Mouse (Mus musculus) layer of hippocampus, adult 18-20 months (tissue): ENCODE results near the gene 0610030E20Rik. TPM values are rescaled to one million over a fixed set of nuclear protein-coding genes. Genes with fewer than 3 reads are reported as not detected.

Experiments
- DNase-seq, 2 experiments: peaks; one replicate each; pipeline ENCODE4 v3.0.0; 2022; ENCODE audit warnings: low spot score in 2 of 2
- long read RNA-seq: library from polyadenylated mRNA; stranded (forward); transcript quantifications from one replicate; pipeline ENCODE4 v2.0.0, GENCODE M21; 2021
- total RNA-seq, 2 experiments: library from RNA; stranded (reverse); gene quantifications; 2 replicates each; pipeline ENCODE4 v1.2.3; 2021

0610030E20Rik gene
- total RNA-seq: 10 to 100 TPM; 17.0 to 17.9 TPM
- long read RNA-seq, full-length matches to known transcripts: 17 of 20 reads
- long read RNA-seq, partial matches to known transcripts: 1 of 20 reads
- long read RNA-seq, other reads (novel, unspliced or antisense): 2 of 20 reads

DNA sequence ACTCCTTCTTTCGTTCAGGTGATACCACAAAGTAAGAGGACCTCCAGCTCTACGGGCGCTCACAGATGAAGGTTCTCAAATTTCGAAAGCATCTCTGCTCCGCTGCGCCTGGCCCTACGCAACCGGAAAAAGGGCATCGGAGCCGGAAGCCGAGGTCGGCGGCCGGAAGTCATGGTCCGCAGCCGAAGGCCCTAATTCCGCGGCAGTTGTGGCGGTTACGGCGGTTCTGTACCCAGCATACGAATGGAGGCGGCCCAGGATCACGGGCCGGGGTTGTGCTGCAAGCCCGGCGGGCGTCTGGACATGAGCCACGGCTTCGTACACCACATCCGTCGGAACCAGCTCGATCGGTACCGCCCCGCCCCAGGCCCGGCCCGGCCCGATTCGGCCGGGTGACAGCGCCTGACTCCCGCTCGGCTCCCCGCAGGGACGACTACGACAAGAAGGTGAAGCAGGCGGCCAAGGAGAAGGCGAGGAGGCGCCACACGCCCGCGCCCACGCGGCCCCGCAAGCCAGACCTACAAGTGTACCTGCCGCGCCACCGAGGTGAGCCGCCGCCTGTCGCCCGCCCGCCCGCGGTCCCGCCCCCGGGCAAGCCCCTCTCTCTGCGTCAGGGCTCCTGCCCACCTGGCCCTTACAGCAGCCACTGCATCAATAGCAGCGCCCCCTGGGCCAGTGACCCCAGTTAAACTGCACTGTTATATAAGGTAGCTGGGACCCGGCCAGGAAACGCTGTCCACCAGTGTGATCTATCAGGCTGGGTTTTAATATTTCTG lies at the start of gene 0610030E20Rik:
Gene 0610030E20Rik (plus strand): TSS at position 152 of the 776 bp plus-strand sequence.
- peak; percentile 69 to 83 for DNase-seq

DNA sequence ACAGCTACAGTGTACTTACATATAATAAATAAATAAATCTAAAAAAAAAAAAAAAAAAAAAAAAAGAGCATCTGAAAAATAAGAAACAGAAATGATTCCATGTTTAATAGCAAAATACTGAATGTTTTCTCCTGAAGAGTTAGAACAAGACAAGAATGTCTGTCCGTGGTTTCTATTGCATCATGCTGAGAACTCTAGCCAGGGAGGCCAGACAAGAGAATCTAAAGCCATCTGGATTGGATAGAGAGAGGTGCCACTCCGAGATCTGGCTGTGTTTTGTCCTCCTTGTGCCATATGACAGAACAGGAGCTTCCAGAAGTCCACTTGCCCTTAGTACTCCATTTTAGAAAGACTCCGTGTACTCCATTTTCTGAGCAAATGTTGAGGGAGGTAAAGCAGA lies 49.3 kb upstream of the 0610030E20Rik start:
- no peak for DNase-seq

DNA sequence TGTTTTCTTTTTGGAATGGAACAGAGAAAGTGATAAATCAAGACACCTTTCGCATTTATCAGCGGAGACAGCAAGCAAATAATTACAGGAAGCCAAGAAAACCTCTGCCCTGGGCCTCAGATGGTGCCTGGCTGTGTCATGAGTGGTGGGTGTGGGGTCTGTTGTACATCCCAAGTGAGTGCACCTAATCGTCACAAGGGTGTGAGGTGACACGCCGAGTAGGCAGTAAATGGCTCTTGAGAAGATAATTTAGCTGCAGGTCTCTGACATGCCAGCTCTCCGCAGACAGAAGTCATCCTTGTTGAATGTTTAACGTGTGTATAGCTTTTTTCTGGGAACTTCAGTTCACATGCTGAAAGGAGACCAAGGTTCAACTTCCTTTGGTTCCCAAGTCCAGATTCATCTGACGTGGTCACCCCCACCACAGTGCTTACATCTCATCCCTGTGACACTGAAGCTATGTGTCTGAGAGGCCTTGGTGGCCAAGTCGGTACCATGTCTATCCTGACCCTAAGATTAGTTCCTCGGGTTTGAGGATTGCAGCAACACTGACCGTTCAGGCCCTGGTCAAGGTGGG lies 44.7 kb upstream of the 0610030E20Rik start:
- DNase-seq: no peak

DNA sequence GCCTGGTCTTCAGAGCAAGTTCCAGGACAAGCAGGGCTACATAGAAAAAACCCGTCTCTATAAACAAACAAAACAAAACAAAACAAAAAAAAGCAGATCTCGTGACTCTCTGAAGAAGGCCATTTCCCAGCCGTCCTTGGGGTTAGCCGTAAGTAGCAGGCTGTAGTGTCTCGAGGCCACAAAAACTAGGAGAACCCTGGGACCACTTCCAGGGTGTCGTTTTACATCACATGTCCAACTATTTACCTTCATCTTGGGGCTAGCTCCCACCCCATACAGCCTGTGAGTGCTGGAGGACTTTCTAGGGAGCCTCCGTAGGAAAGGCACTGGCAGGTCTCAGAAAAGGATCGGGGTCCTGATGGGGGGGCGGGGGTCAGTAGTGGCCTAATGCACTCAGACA lies 43.6 kb upstream of the 0610030E20Rik start:
- DNase-seq: no peak

DNA sequence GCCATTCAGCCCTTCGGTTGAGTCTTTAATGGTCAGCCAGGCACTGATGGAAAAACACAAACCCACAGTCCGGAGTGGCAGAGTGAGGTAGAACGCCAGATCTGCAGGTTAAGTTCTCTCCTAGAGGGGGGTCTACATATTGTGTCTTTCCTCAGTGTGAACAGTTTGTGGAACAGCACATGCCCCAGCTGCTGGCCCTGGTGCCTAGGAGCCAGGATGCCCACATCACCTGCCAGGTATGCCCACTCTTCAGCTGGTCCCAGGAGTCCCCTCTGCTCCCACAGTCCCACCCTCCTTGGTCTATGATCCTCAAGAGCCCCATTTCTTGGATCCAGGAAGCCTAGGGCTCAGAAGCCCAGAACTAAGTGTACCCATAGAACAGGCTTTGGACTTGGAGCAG lies 34.9 kb upstream of the 0610030E20Rik start:
- no peak for DNase-seq

DNA sequence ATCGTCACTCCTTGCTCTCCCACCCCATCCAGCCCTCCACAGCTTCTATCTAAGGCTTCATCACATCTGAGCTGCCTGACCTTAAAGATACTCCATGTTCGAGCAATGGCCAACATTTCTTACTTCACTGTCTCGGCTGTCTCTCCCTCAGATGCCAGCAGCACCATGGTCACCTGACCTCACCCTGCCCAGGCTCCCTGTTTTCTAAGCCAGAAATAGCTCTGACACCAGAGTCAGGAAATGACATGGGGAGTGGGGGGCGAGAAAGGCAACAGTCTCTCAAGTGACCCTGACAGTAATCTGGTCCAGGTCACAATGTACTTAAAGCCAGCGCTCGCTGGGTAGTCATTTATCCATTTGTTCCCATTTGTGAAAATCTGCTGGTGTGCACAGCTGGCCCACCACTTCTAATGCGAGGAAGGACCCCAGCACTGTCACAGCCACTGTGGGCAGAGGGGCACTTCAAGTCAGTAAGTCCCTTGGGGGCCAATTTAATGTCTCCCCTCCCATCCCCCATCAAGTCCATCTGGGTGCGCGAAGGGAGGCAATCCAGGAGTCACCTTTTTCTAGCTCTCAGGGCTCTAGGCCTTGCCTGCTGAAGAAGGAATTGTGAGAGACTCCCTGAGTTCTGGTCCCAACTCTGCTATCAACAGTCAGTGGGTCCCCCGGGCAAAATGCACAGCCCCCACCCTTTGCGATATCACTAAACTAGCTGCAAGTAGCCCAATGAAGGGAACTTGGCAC lies 33.8 kb upstream of the 0610030E20Rik start:
- DNase-seq: no peak

DNA sequence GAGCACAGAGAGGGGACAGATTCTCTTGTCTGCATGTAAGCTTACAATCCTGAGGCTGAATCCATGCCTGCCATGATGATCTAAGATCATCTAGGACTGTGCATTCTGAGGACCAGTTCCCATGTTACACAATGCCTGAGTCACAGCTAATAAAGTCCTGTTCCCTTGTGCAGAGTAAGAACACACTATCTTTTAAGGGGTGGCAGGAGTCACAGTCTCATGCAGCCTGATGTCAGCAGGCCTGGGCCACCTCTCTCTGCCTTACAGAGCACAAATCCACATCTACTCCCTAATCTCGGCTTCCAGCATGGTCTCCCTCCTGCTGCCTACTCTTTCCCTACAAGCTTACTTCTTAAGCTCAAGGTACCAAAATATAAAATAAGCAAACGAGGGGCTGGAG lies 31.7 kb upstream of the 0610030E20Rik start:
- no peak for DNase-seq

DNA sequence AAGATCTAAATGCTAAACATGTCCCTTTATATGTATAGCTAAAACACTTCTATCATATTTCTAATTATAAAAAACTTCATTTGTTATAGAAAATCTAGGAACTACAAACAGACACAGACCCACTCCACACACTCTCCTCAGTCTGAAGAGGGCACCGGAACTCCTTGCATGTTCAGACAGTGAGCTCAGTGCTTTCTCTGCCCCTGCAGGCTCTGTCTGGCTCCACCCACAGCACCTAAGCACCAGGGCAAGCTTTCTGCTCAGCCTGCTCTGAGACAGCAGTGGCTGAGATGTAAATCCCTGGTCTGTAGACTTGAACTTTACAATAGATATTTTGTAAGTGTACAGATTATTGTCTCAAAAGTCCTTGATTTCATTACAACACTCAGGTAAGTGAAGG lies 31.1 kb upstream of the 0610030E20Rik start:
- no peak for DNase-seq

DNA sequence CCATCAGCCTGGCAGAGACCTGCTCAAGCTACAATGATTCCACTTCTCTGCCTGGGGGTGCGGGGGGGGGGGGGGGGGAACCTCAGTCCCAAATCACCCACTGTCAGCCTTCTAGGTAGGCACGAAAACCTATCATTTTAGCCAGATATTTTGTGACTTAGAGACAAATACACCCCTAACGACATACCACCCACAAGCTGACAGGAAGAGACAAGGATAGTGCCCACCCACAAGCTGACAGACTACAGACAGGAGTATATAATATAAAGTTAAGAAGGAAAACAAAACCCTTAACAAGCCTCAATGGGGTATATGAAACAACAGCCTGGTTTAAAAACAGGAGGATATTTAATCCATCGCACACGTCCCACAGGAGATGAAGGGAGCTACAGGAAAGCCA lies 28.7 kb upstream of the 0610030E20Rik start:
- DNase-seq: no peak

DNA sequence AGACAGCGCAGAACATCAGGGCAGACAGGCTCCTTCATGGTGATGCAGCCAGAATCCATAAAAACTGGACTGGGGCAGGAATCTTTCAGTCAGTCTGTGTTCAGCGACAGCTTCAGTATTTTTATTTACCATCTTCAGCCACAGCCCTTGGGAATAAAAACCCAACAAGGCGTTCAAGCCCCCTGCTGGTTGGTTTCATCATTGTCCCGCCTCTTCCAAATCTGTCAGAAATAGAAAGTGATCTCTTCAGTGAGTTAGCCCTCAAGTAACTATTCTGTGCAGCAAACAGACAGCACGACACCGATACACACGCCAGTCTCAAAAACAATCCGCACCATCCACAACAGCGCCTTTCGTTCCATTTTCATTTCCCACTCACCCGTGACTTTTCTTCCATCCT lies 28.1 kb upstream of the 0610030E20Rik start:
- peak; percentile 47 to 90 for DNase-seq

DNA sequence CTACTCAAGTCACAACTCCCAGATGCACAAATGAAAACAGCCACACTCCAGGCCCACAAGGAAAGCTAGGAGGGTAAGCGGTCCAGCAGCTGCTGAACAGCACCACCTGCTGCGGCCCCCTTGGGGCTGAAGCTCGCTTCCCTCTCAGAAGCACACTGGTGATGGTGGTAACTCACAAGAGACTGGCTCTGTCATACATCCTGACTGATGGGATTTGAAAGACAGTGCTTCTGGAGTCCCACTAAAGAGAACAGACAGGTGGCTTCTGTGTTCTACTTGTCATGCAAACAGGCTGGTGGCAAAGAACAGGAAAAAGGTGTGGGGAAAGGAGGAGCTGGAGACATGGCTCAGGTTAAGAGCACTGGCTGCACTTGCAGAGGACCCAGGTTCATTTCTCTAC lies 24.2 kb upstream of the 0610030E20Rik start:
- DNase-seq: no peak

DNA sequence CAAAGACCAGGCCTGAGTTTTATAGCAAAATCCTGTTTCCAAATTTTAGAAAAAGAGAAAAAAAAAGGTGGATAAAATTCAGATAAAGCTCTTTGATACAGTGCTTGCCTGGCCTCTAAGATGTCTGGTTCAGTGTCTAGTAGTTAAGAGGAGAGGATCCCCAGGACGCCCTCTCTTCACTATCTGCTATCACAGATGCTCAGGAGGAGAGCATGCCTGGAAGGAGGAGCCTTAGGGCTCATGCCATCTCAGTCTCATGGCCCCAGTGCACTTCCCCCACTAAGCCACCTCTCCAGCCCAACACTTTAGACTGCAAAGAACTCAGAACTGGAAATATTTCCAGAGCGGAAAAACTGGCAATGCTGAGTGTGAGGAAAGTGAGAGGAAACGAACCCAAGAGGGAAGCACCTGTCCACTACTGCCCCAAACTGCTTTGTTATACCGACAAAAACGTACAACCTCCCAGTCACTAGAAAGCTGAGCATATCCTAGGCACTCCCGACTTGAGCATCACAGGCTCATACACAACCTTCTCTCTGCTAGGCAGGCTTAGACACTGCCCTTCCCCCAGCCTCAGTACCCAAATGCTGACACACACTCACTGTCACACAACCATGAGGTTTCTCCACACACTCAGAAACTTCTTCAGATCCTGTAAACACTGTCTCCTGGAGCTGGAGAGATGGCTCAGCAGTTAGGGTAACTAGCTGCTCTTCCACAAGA lies 23.2 kb upstream of the 0610030E20Rik start:
- no peak for DNase-seq

DNA sequence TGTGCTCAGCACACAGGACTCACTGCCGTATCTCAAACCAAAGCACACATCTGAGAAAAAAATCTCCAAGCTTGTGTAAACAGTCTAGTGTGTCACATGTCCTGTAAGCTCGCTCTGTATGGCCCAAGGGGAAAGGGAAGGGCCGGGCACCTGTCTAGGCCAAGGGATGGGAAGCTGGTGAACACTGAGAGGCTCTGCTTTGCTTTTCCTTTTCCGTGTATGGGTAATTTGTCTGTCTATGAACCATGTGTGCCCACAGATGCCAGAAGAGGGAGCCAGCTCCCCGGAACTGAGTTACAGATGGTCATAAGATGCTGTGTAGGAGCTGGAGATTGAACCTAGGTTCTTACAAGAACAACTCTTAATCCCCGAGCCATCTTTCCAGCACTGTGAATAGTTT lies 20.8 kb upstream of the 0610030E20Rik start:
- DNase-seq: peak; percentile 41 to 74

DNA sequence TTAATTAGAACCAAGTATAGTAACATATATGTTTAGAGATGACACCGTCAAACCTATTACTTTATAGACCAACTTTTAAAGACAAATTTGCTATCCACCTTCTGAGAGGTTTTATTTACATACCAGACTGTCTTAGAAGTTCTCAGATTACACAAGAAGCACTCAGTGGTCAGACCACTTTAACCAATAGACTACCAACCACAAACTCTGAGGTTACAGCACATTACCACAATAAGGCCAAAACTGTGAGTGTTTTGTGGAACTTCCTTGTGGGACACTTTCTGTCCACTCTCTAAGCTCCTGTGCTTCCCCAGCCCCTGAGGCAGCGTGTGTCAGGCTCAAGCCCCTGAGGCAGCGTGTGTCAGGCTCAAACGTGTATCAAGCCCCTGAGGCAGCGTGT lies 18.1 kb upstream of the 0610030E20Rik start:
- DNase-seq: no peak

DNA sequence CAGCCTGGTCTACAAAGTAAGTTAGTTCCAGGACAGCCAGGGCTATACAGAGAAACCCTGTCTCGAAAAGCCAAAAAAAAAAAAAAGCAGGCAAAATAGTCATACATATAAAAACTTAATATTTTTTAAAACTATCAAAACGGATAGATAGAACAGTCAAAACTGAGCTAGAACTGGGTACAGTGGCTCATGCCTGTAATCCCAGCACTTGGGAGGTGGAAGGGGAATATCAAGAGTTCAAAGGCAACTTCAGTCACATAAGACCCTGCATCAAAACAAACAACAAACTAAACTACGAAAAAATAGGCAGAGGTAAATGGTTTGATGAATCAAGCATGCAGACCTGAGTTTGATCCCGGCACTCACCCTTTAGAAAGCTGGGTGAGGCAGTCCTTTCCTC lies 17.0 kb upstream of the 0610030E20Rik start:
- no peak for DNase-seq

DNA sequence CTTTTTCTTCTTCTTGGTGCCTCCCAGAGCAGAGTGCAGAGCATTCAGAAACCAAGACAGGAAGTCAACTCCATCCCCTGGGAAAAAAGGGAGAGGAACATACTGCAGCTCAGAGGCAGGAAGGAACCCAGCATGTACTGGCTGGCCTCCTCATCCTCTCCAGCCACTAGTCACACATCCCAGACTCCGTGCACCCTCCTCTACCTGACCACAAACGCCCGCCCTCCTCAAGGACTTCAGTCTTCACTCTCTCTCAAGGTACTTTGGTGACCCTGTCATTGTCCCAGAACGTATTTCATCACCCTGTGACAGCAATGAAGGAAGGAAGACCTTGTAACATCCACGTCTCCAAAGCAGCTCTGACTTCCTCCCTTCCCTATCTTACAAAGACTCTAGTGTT lies 14.0 kb upstream of the 0610030E20Rik start:
- no peak for DNase-seq

DNA sequence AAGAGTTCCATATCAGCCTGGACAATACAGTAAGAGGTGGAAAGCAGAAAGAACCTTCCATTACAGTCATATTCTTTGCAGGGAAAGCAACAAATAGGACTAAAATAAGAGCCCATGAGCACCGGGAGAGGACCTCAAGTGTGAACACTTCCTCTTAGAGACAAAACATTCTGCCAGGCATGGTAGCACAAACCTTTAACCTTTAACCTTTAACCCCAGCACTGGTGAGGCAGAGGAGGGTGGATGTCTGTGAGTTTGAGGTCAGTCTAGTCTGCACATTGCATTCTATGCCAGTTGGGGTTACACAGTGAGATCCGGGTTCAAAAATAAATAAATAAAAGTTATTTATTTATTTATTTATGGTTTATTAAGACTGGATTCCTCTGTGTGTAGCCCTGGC lies 6.6 kb upstream of the 0610030E20Rik start:
- no peak for DNase-seq

DNA sequence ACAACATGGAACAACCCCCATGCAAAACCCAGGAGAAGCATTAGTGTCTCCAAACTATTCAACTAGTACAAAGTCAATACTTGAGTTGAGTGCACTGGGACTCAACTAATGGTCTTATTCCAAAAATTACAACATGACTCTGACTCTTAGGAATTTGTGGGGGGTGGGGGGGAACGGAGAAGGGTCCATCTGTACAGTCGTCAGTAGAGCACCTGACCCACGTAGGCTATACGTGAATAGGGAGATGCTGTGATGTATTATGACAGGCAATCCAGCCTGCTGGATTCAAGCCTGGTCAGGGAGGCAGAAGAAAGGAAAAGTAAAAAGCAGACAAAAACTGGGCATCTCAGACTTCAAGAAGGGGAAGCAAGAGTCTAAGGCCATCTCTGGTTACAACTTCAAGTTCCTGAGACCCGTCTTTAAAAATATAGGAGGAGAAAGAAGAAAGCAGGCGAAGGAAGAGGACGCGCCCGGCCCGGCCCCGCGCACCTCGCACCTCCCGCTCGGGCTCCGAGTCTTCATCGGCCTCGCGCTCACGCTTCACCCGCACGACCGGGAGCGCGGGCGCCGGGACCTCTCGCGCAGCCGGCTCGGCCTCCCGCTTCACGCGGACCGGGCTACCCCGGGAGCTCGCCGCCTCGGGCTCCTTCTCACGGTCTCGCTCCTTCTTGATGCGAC lies 2.6 kb upstream of the 0610030E20Rik start:
- DNase-seq: no peak

DNA sequence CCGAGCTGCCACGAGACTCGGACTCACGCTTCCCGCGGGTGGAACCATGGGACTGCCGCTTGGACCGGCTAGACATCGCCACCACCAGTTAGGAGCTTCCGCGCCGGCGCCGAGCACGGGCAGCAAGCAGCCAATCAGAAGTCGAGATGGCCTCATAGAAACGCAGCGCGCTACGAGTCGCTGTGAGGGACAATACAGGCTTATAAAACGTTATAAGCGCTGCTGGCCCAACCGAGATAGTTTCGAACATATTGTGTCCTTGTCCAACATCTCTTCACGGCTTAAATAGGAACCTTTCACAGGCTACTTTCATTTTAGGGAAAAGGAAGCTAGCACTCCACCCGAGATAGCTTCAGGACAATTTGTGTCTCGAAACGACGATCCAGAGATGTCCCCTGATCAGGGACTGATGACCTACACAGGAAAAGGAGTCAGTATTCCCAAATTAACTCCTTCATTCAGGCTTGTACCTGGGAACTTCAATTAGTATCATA lies 2.0 kb upstream of the 0610030E20Rik start, which contains the start of gene Usp39:
Gene Usp39 (minus strand): TSS at position 111 of the 494 bp plus-strand sequence.
- peak; percentile 90 to 98 for DNase-seq

DNA sequence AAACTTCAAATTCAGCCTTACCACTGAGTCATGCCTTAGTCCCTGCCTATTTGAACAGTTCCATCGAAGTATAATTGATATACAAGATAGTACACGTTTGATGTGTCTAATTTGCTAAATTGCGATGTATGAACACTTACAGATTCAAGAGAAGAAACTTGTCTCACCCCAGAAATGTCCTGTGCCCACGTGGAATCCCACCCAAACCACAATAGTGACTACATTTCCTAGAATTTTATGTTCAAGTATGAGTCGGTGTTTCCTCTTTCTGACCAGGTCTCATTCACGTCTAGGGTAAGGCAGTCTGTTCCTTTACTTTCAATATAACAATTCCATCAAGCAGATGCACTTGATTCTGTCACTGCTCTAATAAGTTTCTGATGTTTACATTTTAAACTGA lies 1.5 kb upstream of the 0610030E20Rik start:
- no peak for DNase-seq

DNA sequence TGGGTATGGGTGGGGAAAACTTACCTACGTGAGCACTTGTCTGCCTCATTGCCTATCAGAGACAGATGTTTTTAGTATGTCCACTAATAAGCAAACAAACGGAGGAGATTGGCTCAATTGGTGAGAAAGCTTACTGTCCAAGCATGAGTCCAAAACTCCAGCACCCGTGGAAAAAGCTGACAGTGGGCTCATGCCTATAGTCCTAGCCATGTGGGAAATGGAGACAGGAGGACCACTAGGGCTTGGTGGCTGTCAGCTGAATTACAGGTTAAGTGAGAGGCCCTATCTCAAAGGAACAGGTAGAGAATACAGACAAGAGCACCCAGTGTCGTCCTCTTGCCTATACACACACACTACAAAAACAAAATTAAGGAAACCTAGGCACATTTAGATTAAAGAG lies 856 bp upstream of the 0610030E20Rik start:
- DNase-seq: no peak
